Mouse (Mus musculus): ENCODE data around the gene Aar2. TPM values are rescaled to one million over a fixed set of nuclear protein-coding genes. Genes with fewer than 3 reads are reported as not detected.

The Aar2 gene
- 10 to 100 TPM; 36.8 to 38.4 TPM for total RNA-seq (2023)

GRCm38 (mm10) chr2:156547123-156547891 lies at the start of gene Aar2:
TSS of gene Aar2 (plus strand) at chr2:156547584.

GRCm38 (mm10) chr2:156613541-156614257 lies 66.3 kb downstream of the Aar2 start, which contains the start of gene Dlgap4:
TSS of gene Dlgap4 (plus strand) at chr2:156613705.

Other genes with a start within 250 kb of the Aar2 start
- gene Cnbd2, start 235.3 kb upstream of the Aar2 start, total RNA-seq (2023): 10 to 100 TPM in 1 of 2 experiments, 1 to 10 TPM in 1; 6.0 to 11.6 TPM
- 100 to 1,000 TPM; 123 to 130 TPM for gene Scand1, start 234.9 kb upstream of the Aar2 start, total RNA-seq (2023)
- gene Epb41l1, start 126.7 kb upstream of the Aar2 start, total RNA-seq (2023): under 1 TPM in 1 of 2 experiments, not detected in 1; 0.09 TPM
- gene Dlgap4, start 66.1 kb downstream of the Aar2 start, total RNA-seq (2023): 10 to 100 TPM; 63.5 to 68.1 TPM
- gene Myl9, start 227.8 kb downstream of the Aar2 start, total RNA-seq (2023): under 1 TPM; 0.71 to 0.81 TPM

All from B cell, adult 67 days (primary cell).